Mouse (Mus musculus): Measurements from ENCODE around the gene Oprd1. TPM values are rescaled to one million over a fixed set of nuclear protein-coding genes. Genes with fewer than 3 reads are reported as not detected.

The Oprd1 gene
- polyA plus RNA-seq, 1 experiment from 2014 or later, result 0.06 TPM

GRCm38 (mm10) chr4:132166350-132167290, 22.3 kb upstream of the Oprd1 start:
- no peaks in the 10 kb centered on the region for H3K36me3 ChIP-seq (replicated peaks)
- 66% methylated on average over 16 of the region's 16 CpGs for WGBS
- no peak overlapping the region for H3K27ac ChIP-seq
- no peak overlapping the region for H3K9ac ChIP-seq
- ATAC-seq (ENCODE audit: low FRiP score), result no peak
- H3K27me3 ChIP-seq, result no peaks in the 10 kb centered on the region
- no peak overlapping the region for H3K4me2 ChIP-seq
- H3K9me3 ChIP-seq, result no peaks in the 10 kb centered on the region
- H3K4me3 ChIP-seq (replicated peaks), result no peak overlapping the region
- peaks cover 12% of the 10 kb centered on the region for H3K4me1 ChIP-seq

GRCm38 (mm10) chr4:132165691-132166090, 21.4 kb upstream of the Oprd1 start:
- ATAC-seq (ENCODE audit: low FRiP score), result no peak
- no peak overlapping the region for H3K9ac ChIP-seq
- H3K4me1 ChIP-seq, result peaks cover 12% of the 10 kb centered on the region
- no peaks in the 10 kb centered on the region for H3K9me3 ChIP-seq
- H3K27ac ChIP-seq, result no peak overlapping the region
- H3K4me2 ChIP-seq, result no peak overlapping the region
- no peak overlapping the region for H3K4me3 ChIP-seq (replicated peaks)
- H3K36me3 ChIP-seq (replicated peaks), result no peaks in the 10 kb centered on the region
- 64% methylated on average over 14 of the region's 14 CpGs for WGBS
- no peaks in the 10 kb centered on the region for H3K27me3 ChIP-seq

- Histone ChIP-seq H3K9me3 (no peaks in the 10 kb centered on the region), H3K4me1 (peaks cover 8% of the 10 kb centered on the region; the same call in 1 of the 2 replicates), H3K27me3 (no peaks in the 10 kb centered on the region), H3K4me2 (no peak overlapping the region), H3K9ac (no peak overlapping the region), H3K4me3 (replicated peaks) (no peak overlapping the region), H3K27ac (no peak overlapping the region), H3K36me3 (replicated peaks) (no peaks in the 10 kb centered on the region)
- 72% methylated on average over 12 of the region's 12 CpGs for WGBS
- no peak for ATAC-seq (ENCODE audit: low FRiP score)
Observed at GRCm38 (mm10) chr4:132156941-132157622, 12.8 kb upstream of the Oprd1 start.

- H3K27me3 ChIP-seq, result no peaks in the 10 kb centered on the region
- no peak overlapping the region for H3K4me3 ChIP-seq (replicated peaks)
- no peak overlapping the region for H3K9ac ChIP-seq
- peaks cover 8% of the 10 kb centered on the region; the same call in 1 of the 2 replicates for H3K4me1 ChIP-seq
- no peaks in the 10 kb centered on the region for H3K36me3 ChIP-seq (replicated peaks)
- ATAC-seq (ENCODE audit: low FRiP score), result no peak
- 5% methylated on average over 6 of the region's 6 CpGs for WGBS
- no peaks in the 10 kb centered on the region for H3K9me3 ChIP-seq
- H3K27ac ChIP-seq, result no peak overlapping the region
- H3K4me2 ChIP-seq, result no peak overlapping the region
Observed at GRCm38 (mm10) chr4:132154877-132155670, 10.8 kb upstream of the Oprd1 start.

- no peak overlapping the region for H3K27ac ChIP-seq
- no peak overlapping the region for H3K9ac ChIP-seq
- no peak for ATAC-seq (ENCODE audit: low FRiP score)
- H3K36me3 ChIP-seq (replicated peaks), result no peaks in the 10 kb centered on the region
- no peaks in the 10 kb centered on the region for H3K9me3 ChIP-seq
- no peak overlapping the region for H3K4me3 ChIP-seq (replicated peaks)
- no peak overlapping the region for H3K4me2 ChIP-seq
- H3K27me3 ChIP-seq, result no peaks in the 10 kb centered on the region; the same call in 1 of the 2 replicates
- peaks cover 8% of the 10 kb centered on the region; the same call in 1 of the 2 replicates for H3K4me1 ChIP-seq
- 74% methylated on average over 1 of the region's 1 CpGs for WGBS
Observed at GRCm38 (mm10) chr4:132151673-132152072, 7.4 kb upstream of the Oprd1 start.

- Histone ChIP-seq H3K4me3 (replicated peaks) (no peak overlapping the region), H3K27ac (no peak overlapping the region), H3K4me2 (no peak overlapping the region), H3K36me3 (replicated peaks) (no peaks in the 10 kb centered on the region), H3K9ac (no peak overlapping the region), H3K4me1 (peaks cover 8% of the 10 kb centered on the region; the same call in 1 of the 2 replicates), H3K9me3 (no peaks in the 10 kb centered on the region), H3K27me3 (peaks cover 52% of the 10 kb centered on the region)
- ATAC-seq (ENCODE audit: low FRiP score), result no peak
- 80% methylated on average over 5 of the region's 5 CpGs for WGBS
Observed at GRCm38 (mm10) chr4:132146201-132146600, 1.9 kb upstream of the Oprd1 start.

GRCm38 (mm10) chr4:132145092-132145491, 806 bp upstream of the Oprd1 start:
- Histone ChIP-seq H3K36me3 (replicated peaks) (no peaks in the 10 kb centered on the region), H3K27me3 (peaks cover 63% of the 10 kb centered on the region), H3K4me1 (peaks cover 8% of the 10 kb centered on the region; the same call in 1 of the 2 replicates), H3K9ac (no peak overlapping the region), H3K4me3 (replicated peaks) (no peak overlapping the region), H3K9me3 (no peaks in the 10 kb centered on the region), H3K4me2 (no peak overlapping the region; the same call in 1 of the 2 replicates), H3K27ac (no peak overlapping the region)
- WGBS, result 48% methylated on average over 10 of the region's 10 CpGs
- no peak for ATAC-seq (ENCODE audit: low FRiP score)

GRCm38 (mm10) chr4:132138640-132139039, 5.6 kb downstream of the Oprd1 start:
- no peak overlapping the region for H3K27ac ChIP-seq
- H3K27me3 ChIP-seq, result peaks cover 35% of the 10 kb centered on the region
- H3K4me1 ChIP-seq, result no peaks in the 10 kb centered on the region
- 0 out of 2 replicates have a peak, but pooled peaks cover 3% of the 10 kb centered on the region for H3K9me3 ChIP-seq
- WGBS, result 83% methylated on average over 2 of the region's 2 CpGs
- no peak for ATAC-seq (ENCODE audit: low FRiP score)
- no peak overlapping the region for H3K4me2 ChIP-seq
- no peak overlapping the region for H3K9ac ChIP-seq
- no peak overlapping the region for H3K4me3 ChIP-seq (replicated peaks)
- no peaks in the 10 kb centered on the region for H3K36me3 ChIP-seq (replicated peaks)

GRCm38 (mm10) chr4:132137013-132137412, 7.3 kb downstream of the Oprd1 start:
- Histone ChIP-seq H3K27ac (no peak overlapping the region), H3K4me2 (no peak overlapping the region), H3K9me3 (0 out of 2 replicates have a peak, but pooled peaks cover 3% of the 10 kb centered on the region), H3K27me3 (peaks cover 19% of the 10 kb centered on the region), H3K9ac (no peak overlapping the region), H3K4me1 (no peaks in the 10 kb centered on the region), H3K36me3 (replicated peaks) (no peaks in the 10 kb centered on the region), H3K4me3 (replicated peaks) (no peak overlapping the region)
- 86% methylated on average over 7 of the region's 7 CpGs for WGBS
- ATAC-seq (ENCODE audit: low FRiP score), result no peak

- 75% methylated on average over 16 of the region's 16 CpGs for WGBS
- H3K4me3 ChIP-seq (replicated peaks), result no peak overlapping the region
- peaks cover 15% of the 10 kb centered on the region for H3K4me1 ChIP-seq
- H3K4me2 ChIP-seq, result no peak overlapping the region
- no peak overlapping the region for H3K27ac ChIP-seq
- no peak for ATAC-seq (ENCODE audit: low FRiP score)
- H3K9ac ChIP-seq, result no peak overlapping the region
- H3K9me3 ChIP-seq, result 0 out of 2 replicates have a peak, but pooled peaks cover 3% of the 10 kb centered on the region
- H3K27me3 ChIP-seq, result no peaks in the 10 kb centered on the region
- H3K36me3 ChIP-seq (replicated peaks), result no peaks in the 10 kb centered on the region; the same call in 1 of the 2 replicates
Observed at GRCm38 (mm10) chr4:132133920-132134319, 10.4 kb downstream of the Oprd1 start.

- WGBS, result 95% methylated on average over 5 of the region's 5 CpGs
Observed at GRCm38 (mm10) chr4:132133381-132133780, 10.9 kb downstream of the Oprd1 start.

More at GRCm38 (mm10) chr4:132133381-132133780, 10.9 kb downstream of the Oprd1 start:
- no peak for ATAC-seq (ENCODE audit: low FRiP score)
- no peak overlapping the region for H3K9ac ChIP-seq
- H3K4me3 ChIP-seq (replicated peaks), result no peak overlapping the region
- 0 out of 2 replicates have a peak, but pooled peaks cover 3% of the 10 kb centered on the region for H3K9me3 ChIP-seq
- no peaks in the 10 kb centered on the region for H3K27me3 ChIP-seq
- H3K4me2 ChIP-seq, result no peak overlapping the region
- no peak overlapping the region for H3K27ac ChIP-seq
- peaks cover 20% of the 10 kb centered on the region for H3K4me1 ChIP-seq
- no peaks in the 10 kb centered on the region; the same call in 1 of the 2 replicates for H3K36me3 ChIP-seq (replicated peaks)
